Mouse (Mus musculus): ENCODE measurements around the gene Alppl2. TPM values are rescaled to one million over a fixed set of nuclear protein-coding genes. Genes with fewer than 3 reads are reported as not detected.

The Alppl2 gene
- polyA plus RNA-seq (2015; fragmentation: Nextera tagmentation; extraction: Ambion mirVana): not detected in 2 replicates

DNA sequence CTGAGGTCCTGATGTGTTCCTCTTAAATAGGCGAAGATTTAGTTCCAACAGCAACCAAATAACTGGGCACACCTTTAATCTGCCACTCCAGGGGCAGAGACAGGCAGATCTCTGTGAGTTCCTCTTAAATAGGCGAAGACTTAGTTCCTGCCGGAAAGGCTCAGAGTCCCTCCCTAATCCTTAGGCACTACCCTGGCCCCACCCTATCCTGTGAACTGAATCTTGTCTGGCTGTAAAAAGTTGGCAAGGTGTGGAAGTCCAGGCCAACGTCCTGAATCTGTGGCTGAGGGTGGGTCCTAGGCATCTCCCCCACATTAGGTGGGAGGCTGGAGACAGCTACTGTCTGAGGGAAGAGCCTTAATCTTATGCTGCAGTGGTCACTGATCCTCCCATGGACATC, at the start of gene Alppl2:
Gene Alppl2 (minus strand): TSS at position 101 of the 400 bp plus-strand sequence.
- H3K9me3 ChIP-seq (replicated peaks): no peaks in the 10 kb centered on the region
- no peak within 1 kb of the TSS for H3K27ac ChIP-seq (replicated peaks)
- no peak within 1 kb of the TSS for H3K9ac ChIP-seq
- 88% methylated on average over 4 of the region's 4 CpGs for WGBS
- H3K4me1 ChIP-seq: no peaks in the 10 kb centered on the region
- no peak within 1 kb of the TSS for H3K4me2 ChIP-seq (replicated peaks)
- no peaks in the 10 kb centered on the region for H3K27me3 ChIP-seq
- no peaks in the 10 kb centered on the region for H3K36me3 ChIP-seq
- ATAC-seq (ENCODE audit: insufficient number of reproducible peaks, low FRiP score, low TSS enrichment, low read depth): no peak
- no peak within 1 kb of the TSS for H3K4me3 ChIP-seq (replicated peaks)

DNA sequence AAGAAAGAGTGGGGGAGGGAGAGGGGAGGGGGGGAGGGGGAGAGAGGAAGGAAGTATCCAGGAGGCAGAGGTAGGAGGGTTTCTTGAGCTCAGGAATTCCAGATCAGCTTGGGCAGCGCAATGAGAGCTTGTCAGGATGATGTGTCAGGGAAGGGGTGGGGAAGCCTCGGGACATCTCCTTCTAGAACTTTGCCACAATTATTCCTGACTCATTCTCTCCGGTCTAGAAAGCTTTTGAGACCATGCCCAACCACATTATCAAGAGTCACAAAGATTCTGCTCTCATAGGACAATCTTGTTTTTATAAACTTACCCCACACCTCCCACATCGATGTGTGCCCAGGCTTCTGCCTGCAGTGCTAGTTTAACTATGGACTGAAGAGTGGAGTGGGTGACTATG, 42.1 kb upstream of the Alppl2 start:
- H3K4me3 ChIP-seq (replicated peaks): no peak overlapping the region
- H3K27me3 ChIP-seq: peaks cover 26% of the 10 kb centered on the region
- no peaks in the 10 kb centered on the region for H3K4me1 ChIP-seq
- 79% methylated on average over 4 of the region's 4 CpGs for WGBS
- H3K9ac ChIP-seq: no peak overlapping the region
- H3K36me3 ChIP-seq: no peaks in the 10 kb centered on the region
- no peaks in the 10 kb centered on the region for H3K9me3 ChIP-seq (replicated peaks)
- H3K4me2 ChIP-seq (replicated peaks): no peak overlapping the region
- H3K27ac ChIP-seq (replicated peaks): no peak overlapping the region
- no peak for ATAC-seq (ENCODE audit: insufficient number of reproducible peaks, low FRiP score, low TSS enrichment, low read depth)

- ATAC-seq (ENCODE audit: insufficient number of reproducible peaks, low FRiP score, low TSS enrichment, low read depth): no peak
- H3K27me3 ChIP-seq: peaks cover 34% of the 10 kb centered on the region
- no peak overlapping the region for H3K27ac ChIP-seq (replicated peaks)
- 8% methylated on average over 43 of the region's 43 CpGs for WGBS
- no peaks in the 10 kb centered on the region for H3K9me3 ChIP-seq (replicated peaks)
- H3K9ac ChIP-seq: no peak overlapping the region
- H3K36me3 ChIP-seq: no peaks in the 10 kb centered on the region
- H3K4me2 ChIP-seq (replicated peaks): 0 out of 2 replicates have a peak overlapping the region, but pooled peaks have one; percentile 10
- 0 out of 2 replicates have a peak overlapping the region, but pooled peaks have one; percentile 11 for H3K4me3 ChIP-seq (replicated peaks)
- no peaks in the 10 kb centered on the region for H3K4me1 ChIP-seq
Observed at GRCm38 (mm10) chr1:87127206-87128030, 37.7 kb upstream of the Alppl2 start.

- WGBS: 70% methylated on average over 6 of the region's 6 CpGs
- no peak for ATAC-seq (ENCODE audit: insufficient number of reproducible peaks, low FRiP score, low TSS enrichment, low read depth)
- no peak within 1 kb of the TSS for H3K4me2 ChIP-seq (replicated peaks)
Observed at GRCm38 (mm10) chr1:87124673-87125072, 34.9 kb upstream of the Alppl2 start, which contains the start of gene Akp3. Gene Akp3 (plus strand): TSS chr1:87124973.

DNA sequence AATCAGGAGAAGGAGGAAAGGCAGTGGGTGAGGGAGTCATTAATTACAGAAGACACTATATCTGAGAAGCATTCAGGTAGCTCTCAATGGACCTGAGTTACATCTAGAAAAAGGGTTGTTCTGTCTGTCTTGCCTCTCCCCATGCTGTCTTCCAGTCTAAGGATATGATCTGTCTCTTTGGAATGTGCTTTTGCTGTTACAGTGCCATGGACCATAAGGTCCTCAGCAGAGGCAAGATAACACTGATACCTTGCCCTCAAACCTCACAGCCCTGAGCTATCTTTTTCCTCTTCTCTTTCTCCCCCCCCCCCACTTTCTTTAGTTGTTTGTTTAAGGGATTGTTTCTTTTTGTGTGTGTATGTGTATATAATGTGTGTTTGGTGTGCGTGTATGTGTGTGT, 25.1 kb upstream of the Alppl2 start:
- Histone ChIP-seq H3K9ac (no peak overlapping the region), H3K36me3 (no peaks in the 10 kb centered on the region), H3K27me3 (no peaks in the 10 kb centered on the region), H3K4me3 (replicated peaks) (no peak overlapping the region), H3K4me2 (replicated peaks) (no peak overlapping the region), H3K4me1 (no peaks in the 10 kb centered on the region), H3K27ac (replicated peaks) (no peak overlapping the region), H3K9me3 (replicated peaks) (no peaks in the 10 kb centered on the region)
- 82% methylated on average over 1 of the region's 1 CpGs for whole genome bisulfite sequencing
- no peak for ATAC-seq (ENCODE audit: insufficient number of reproducible peaks, low FRiP score, low TSS enrichment, low read depth)

More at GRCm38 (mm10) chr1:87124673-87125072, 34.9 kb upstream of the Alppl2 start, which contains the start of gene Akp3:
- H3K4me1 ChIP-seq: no peaks in the 10 kb centered on the region
- no peaks in the 10 kb centered on the region for H3K36me3 ChIP-seq
- no peak within 1 kb of the TSS for H3K4me3 ChIP-seq (replicated peaks)
- H3K9me3 ChIP-seq (replicated peaks): no peaks in the 10 kb centered on the region
- no peak within 1 kb of the TSS for H3K27ac ChIP-seq (replicated peaks)
- H3K27me3 ChIP-seq: peaks cover 34% of the 10 kb centered on the region
- no peak within 1 kb of the TSS for H3K9ac ChIP-seq

DNA sequence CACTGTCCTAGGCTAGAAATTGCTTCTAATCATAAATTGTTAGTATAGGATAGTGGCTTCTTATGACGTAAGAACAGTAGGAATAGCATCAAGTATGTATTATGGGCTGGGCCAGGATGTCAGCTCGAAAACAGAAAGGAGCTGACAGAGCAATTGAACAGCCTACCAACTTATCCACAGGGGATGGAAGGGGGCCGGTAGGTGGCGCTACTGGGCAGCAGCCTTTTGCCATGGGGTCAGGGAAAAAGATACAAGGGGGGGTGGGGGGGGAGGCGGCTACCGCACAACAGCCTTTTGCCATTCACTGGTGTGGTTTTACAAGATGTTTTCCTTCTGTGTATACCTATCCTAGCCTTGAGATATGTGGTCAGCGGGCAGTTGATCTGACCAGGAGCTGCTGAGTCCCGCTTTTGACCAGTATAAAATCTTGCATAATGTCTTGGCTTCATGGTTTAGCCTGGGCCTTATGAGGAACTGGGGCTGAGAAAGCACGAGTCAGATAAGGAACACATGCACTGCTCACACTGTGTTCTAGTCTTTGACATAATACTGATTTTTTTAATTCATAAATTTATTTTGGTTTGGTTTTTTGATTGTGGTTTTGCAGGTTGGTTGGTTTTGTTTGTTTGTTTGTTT, 22.1 kb upstream of the Alppl2 start:
- no peak for ATAC-seq (ENCODE audit: insufficient number of reproducible peaks, low FRiP score, low TSS enrichment, low read depth)
- Histone ChIP-seq H3K9ac (no peak overlapping the region), H3K4me2 (replicated peaks) (no peak overlapping the region), H3K36me3 (no peaks in the 10 kb centered on the region), H3K4me3 (replicated peaks) (no peak overlapping the region), H3K27ac (replicated peaks) (no peak overlapping the region), H3K4me1 (no peaks in the 10 kb centered on the region), H3K9me3 (replicated peaks) (no peaks in the 10 kb centered on the region), H3K27me3 (no peaks in the 10 kb centered on the region)
- 38% methylated on average over 9 of the region's 9 CpGs for WGBS

DNA sequence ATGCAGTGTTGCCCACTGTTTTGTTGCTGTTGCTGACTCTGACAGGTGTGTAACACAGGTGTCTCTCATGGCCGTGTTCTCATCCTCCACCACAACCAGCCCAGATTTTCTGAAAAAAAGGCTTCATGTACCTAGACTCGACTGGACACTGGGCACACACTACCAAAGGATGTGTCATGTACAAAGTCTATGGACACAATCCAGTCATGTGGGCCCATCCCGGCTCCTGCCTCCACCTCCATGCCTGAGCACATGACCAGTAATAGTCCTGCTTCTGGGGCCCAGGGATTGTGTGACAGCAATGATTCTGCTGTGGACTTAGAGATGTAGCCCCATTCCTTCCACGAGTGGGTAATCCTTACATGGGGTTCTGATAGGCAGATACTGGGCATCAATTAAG, 18.8 kb upstream of the Alppl2 start:
- Histone ChIP-seq H3K9ac (no peak overlapping the region), H3K4me3 (replicated peaks) (no peak overlapping the region), H3K4me2 (replicated peaks) (no peak overlapping the region), H3K9me3 (replicated peaks) (no peaks in the 10 kb centered on the region), H3K27ac (replicated peaks) (no peak overlapping the region), H3K4me1 (no peaks in the 10 kb centered on the region), H3K36me3 (no peaks in the 10 kb centered on the region), H3K27me3 (no peaks in the 10 kb centered on the region)
- WGBS: 85% methylated on average over 4 of the region's 4 CpGs
- ATAC-seq (ENCODE audit: insufficient number of reproducible peaks, low FRiP score, low TSS enrichment, low read depth): no peak

- H3K36me3 ChIP-seq: no peaks in the 10 kb centered on the region
- H3K27ac ChIP-seq (replicated peaks): no peak overlapping the region
- H3K4me3 ChIP-seq (replicated peaks): no peak overlapping the region
- no peak overlapping the region for H3K4me2 ChIP-seq (replicated peaks)
- H3K4me1 ChIP-seq: no peaks in the 10 kb centered on the region
- no peak overlapping the region for H3K9ac ChIP-seq
- ATAC-seq (ENCODE audit: insufficient number of reproducible peaks, low FRiP score, low TSS enrichment, low read depth): no peak
- H3K27me3 ChIP-seq: no peaks in the 10 kb centered on the region
- 78% methylated on average over 8 of the region's 8 CpGs for WGBS
- H3K9me3 ChIP-seq (replicated peaks): no peaks in the 10 kb centered on the region
Observed at GRCm38 (mm10) chr1:87106536-87106935, 16.8 kb upstream of the Alppl2 start.

DNA sequence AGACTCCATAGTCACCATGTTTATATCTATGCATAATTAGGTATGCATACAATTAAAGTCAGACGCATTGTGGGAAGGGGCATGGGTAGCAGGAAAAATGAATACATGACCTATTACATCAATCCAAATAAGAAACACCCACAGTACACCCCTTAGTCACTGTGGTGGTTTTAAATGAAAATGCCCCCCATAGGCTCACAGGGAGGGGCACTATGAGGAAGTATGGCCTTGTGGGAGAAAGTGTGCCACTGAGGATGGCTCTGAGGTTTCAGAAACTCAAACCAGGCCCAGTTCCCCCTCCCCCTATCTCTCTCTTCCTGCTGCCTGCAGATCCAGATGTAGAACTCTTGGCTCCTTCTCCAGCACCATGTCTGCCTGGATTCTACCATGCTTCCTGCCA, 14.2 kb upstream of the Alppl2 start:
- H3K27me3 ChIP-seq: no peaks in the 10 kb centered on the region
- H3K9me3 ChIP-seq (replicated peaks): no peaks in the 10 kb centered on the region
- H3K4me2 ChIP-seq (replicated peaks): no peak overlapping the region
- 47% methylated on average over 1 of the region's 1 CpGs for WGBS
- no peaks in the 10 kb centered on the region for H3K4me1 ChIP-seq
- no peak overlapping the region for H3K9ac ChIP-seq
- H3K27ac ChIP-seq (replicated peaks): no peak overlapping the region
- no peak for ATAC-seq (ENCODE audit: insufficient number of reproducible peaks, low FRiP score, low TSS enrichment, low read depth)
- no peak overlapping the region for H3K4me3 ChIP-seq (replicated peaks)
- H3K36me3 ChIP-seq: no peaks in the 10 kb centered on the region

DNA sequence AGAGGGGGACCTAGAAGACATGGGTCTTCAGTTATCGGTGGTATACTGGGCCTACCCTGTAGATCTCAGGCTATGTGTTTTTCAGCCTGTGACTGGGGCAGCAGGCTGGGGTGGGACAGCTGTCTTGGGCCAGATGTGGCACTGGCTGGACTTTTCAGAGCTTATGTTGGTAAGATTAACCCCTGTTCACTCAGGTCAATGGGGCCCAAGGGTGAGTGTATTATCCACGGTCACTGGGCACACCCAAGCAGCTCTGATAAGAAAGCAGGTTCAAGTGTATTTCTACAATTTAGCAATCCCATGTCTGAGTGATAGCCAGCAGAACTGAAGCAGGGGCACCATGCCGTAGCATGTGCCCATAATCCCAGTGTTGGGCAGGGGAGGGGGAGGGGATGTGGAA, 12.4 kb upstream of the Alppl2 start:
- Histone ChIP-seq H3K27me3 (peaks cover under 1% of the 10 kb centered on the region; the same call in 1 of the 2 replicates), H3K9me3 (replicated peaks) (no peaks in the 10 kb centered on the region), H3K27ac (replicated peaks) (no peak overlapping the region), H3K36me3 (no peaks in the 10 kb centered on the region), H3K4me3 (replicated peaks) (no peak overlapping the region), H3K4me1 (peaks cover 3% of the 10 kb centered on the region; the same call in 1 of the 2 replicates), H3K9ac (no peak overlapping the region), H3K4me2 (replicated peaks) (no peak overlapping the region)
- no peak for ATAC-seq (ENCODE audit: insufficient number of reproducible peaks, low FRiP score, low TSS enrichment, low read depth)
- 85% methylated on average over 3 of the region's 3 CpGs for WGBS

DNA sequence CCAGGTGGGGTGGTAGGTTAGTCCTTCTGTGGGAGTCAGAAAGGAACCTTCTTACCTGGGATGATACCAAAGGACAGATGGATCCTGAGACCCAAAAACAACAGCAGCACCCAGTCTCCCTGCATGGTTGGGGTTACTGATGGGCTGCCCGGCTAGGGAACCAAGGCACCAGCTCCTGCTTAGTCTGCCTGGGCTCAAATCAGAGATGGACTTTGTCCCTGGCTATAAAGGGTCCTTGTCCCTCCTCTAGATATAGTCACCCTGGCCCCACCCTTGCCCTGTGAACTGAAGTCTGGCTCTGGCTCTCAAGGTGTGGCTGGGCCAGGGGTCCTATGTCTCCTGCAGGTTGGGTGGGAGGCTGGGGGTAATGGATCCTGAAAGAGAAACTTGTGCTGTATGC, 11.7 kb upstream of the Alppl2 start, which contains the start of gene Alpi:
Gene Alpi (minus strand): TSS at position 196 of the 400 bp plus-strand sequence.
- WGBS: 81% methylated on average over 1 of the region's 1 CpGs
- Histone ChIP-seq H3K9me3 (replicated peaks) (no peaks in the 10 kb centered on the region), H3K36me3 (no peaks in the 10 kb centered on the region), H3K27ac (replicated peaks) (no peak within 1 kb of the TSS), H3K4me3 (replicated peaks) (no peak within 1 kb of the TSS), H3K9ac (no peak within 1 kb of the TSS), H3K27me3 (peaks cover 4% of the 10 kb centered on the region; the same call in 1 of the 2 replicates), H3K4me1 (peaks cover 3% of the 10 kb centered on the region; the same call in 1 of the 2 replicates), H3K4me2 (replicated peaks) (no peak within 1 kb of the TSS)
- ATAC-seq (ENCODE audit: insufficient number of reproducible peaks, low FRiP score, low TSS enrichment, low read depth): no peak

Measured in embryonic facial prominence, embryonic 15.5 days (tissue).